Mouse (Mus musculus) naive thymus-derived CD4-positive, alpha-beta T cell, adult 2 months (primary cell): ENCODE data around the gene Men1.
"Not testable (repeated sequence)": the region's sequence is repeated elsewhere in the genome, so short reads cannot be mapped to it uniquely, and the experiment has no call there.

Experiments used
- DNase-seq: peaks from one replicate; pipeline ENCODE4 v3.0.0-alpha.2; 2011; ENCODE audit warnings: low read depth

Men1 gene

DNA sequence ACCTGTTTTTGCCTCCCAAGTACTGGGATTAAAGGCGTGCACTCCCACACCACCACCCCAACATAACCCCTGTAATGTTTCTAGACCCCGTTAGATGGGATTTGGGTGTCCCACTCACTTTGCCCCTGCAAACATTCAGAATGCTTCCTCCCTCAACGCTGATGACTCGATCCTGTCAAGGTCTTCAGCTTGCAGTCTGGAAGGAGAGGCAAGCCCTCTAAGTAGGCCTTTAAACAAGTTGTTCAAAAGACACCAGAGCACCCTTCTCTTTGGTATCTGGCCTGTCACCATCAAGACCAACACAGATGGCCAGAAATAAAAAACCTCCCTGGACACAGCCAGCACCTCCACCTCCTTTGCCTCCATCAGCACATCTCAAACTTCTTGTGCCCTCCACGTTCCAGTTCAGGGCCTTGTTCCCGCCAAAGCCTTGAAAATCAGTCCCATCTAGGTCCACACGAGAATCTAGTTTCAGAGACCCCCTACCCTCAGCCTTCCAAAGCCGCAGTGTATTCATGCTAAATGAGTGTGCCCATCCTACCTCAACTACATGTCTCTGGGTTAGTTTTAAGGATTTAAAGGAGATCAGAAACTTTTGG is 29.2 kb upstream of the Men1 start:
- no peak for DNase-seq

DNA sequence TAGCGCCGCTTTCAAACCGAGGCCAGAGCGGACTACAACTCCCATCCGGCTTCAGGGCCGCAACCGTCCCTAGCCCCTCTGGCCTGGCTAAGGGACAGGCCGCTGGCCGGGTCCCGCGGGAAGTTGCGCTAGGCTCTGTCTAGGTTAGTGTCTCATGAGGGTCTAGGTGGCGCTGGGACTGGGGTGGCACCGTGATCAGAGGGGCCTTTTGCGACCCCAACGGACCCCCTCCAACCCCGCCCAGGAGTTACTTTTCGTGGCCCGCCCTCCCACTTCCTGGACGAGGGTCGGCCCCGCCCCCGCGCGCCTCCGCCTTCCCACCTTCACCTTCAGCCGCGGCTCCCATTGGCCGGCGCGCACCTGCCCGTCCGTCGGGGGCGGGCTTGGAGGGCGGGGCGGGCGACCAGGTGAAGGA is 28.6 kb upstream of the Men1 start, which contains the start of gene Cdc42bpg:
Gene Cdc42bpg (plus strand): TSS at position 320 of the 415 bp plus-strand sequence.
- DNase-seq: peak; percentile 85

- DNase-seq: peak; percentile 91
These were observed 28.2 kb upstream of the Men1 start for GRCm38 (mm10) chr19:6306586-6306985.

DNA sequence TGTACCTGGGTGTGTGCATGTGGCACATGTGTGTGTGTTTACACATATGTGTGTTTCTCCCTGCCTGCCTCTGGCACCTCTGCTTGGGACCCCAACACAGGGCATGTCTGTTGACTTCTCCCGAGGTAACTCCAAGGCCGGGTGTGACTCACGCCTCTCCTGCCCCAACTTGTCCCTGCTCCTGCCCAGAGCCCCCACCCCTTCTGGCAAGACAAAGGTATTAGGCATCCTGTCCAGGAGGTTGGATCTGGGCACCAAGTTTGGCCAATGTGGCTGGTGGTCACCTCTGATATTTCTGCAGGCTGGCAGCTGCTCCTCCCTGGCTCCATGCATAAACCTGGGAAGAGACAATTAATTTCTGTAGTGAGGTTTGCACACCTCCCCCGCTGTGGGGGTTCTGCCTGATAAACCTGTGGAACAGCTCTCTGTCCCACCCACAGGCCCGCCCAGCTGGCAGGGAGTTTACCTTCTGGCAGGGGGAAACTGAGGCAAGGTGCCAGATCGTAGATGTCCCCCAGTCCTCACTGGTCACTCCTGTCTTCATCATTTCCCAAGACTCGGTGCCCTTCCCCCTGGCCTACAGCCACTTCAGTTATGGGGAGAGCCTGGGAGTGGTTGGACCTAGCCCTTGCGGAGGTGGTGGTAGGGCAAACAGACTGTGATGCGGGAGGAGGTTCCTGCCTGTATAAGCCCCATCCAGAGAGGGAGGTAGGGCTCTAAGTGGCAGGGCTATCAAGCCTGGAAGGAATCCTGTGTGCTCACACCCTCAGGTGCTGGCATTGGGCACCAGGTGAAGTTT is 26.8 kb upstream of the Men1 start:
- no peak for DNase-seq

- DNase-seq: no peak
These were observed 24.6 kb upstream of the Men1 start for GRCm38 (mm10) chr19:6310181-6310580.

- not testable (repeated sequence) for DNase-seq
These were observed 23.0 kb upstream of the Men1 start for GRCm38 (mm10) chr19:6311783-6312182.

- no peak for DNase-seq
These were observed 21.0 kb upstream of the Men1 start for GRCm38 (mm10) chr19:6313796-6314195.

GRCm38 (mm10) chr19:6314513-6314912 is 20.3 kb upstream of the Men1 start:
- no peak for DNase-seq

GRCm38 (mm10) chr19:6315573-6315972 is 19.2 kb upstream of the Men1 start:
- DNase-seq: no peak

- DNase-seq: no peak
These were observed 16.6 kb upstream of the Men1 start for GRCm38 (mm10) chr19:6318145-6318544.

DNA sequence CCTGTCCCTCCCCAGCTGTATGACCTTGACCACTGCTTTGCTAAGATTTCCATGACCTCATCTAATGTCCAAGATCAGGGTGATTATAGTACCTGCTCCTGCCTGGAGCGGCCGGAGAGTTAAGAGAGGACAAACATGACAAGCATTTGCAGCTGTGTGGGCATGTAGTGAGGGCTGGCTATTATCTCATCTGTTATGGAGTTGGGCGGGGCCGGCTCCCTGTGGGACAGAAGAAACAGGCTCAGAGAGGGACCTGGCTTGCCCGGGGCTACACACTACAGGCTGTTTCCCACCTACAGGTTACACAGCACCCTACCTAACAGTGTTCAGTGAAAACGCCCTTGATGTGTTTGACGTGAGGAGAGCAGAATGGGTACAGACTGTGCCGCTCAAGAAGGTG is 13.4 kb upstream of the Men1 start:
- DNase-seq: no peak

GRCm38 (mm10) chr19:6321786-6322621 is 12.8 kb upstream of the Men1 start:
- no peak for DNase-seq

- DNase-seq: no peak
These were observed 10.0 kb upstream of the Men1 start for GRCm38 (mm10) chr19:6324751-6325150.

DNA sequence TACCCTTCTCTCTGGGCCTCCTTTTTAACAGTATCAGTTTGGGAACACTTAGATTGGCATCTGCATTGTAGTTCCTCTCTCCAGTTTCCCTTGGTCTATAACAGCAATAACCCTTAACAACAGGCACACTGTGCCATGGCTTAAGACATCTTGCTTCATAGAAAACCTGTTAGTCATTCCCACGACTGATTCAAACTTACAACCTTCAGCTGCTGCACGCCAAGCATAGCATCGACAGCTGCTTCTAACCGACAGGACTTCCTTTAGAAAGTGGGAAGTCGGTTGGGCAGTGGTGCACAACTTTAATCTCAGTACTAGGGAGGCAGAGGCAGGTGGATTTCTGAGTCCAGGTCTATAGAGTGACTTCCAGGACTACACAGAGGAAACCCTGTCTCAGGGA is 3.6 kb upstream of the Men1 start:
- DNase-seq: no peak

- peak; percentile 88 for DNase-seq
These were observed 2.9 kb upstream of the Men1 start for GRCm38 (mm10) chr19:6331719-6332516.

GRCm38 (mm10) chr19:6333761-6334595 is 801 bp upstream of the Men1 start:
- DNase-seq: no peak

GRCm38 (mm10) chr19:6335458-6335827 is 664 bp downstream of the Men1 start:
- peak; percentile 45 for DNase-seq

- no peak for DNase-seq
These were observed 2.1 kb downstream of the Men1 start for GRCm38 (mm10) chr19:6336920-6337319.

DNA sequence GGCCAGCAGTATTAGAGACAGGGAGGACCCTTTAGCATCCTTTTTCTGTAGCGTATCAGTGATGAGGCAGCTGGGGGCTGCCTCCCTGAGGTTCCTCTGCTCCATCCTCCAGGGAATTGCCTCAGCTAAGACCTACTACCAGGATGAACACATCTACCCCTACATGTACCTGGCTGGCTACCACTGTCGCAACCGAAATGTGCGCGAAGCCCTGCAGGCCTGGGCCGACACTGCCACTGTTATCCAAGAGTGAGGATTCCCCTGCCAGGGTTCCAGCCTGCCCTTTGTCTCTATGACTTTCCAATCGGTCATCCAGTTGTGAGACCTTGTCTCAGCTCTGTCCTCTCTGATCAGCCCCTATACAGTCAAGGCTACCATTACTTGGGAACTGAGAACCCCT is 3.4 kb downstream of the Men1 start:
- no peak for DNase-seq

DNA sequence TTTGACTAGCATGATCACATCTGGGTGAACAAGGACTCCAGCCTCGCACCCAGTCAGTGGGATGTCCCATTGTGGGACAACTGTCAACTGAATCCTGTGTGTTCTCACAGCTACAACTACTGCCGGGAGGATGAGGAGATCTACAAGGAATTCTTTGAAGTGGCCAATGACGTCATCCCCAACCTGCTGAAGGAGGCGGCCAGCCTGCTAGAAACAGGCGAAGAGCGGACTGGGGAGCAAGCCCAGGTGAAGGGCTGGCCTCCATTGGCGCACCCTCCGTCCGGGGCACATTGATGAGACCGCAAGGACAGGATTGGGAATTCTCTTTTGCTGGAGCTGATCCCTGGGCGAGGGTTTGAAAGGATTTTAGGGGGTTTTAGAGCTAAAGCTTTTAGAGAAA is 3.9 kb downstream of the Men1 start:
- DNase-seq: no peak

DNA sequence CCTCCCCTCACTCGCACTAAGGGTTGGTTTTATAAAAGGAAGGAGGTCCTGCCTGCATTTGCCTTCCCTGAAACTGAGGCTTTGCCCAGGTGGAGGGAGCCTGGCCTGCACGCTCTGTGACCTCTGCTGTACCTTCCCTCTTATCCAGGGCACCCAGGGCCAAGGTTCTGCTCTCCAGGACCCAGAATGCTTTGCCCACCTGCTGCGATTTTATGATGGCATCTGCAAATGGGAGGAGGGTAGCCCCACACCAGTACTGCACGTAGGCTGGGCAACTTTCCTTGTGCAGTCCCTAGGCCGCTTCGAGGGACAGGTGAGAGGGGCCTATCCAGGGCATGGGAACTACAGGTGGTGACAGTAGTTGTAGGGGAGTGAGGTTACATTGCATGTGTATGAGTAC is 4.4 kb downstream of the Men1 start:
- DNase-seq: no peak
